Mouse (Mus musculus): Measurements from ENCODE around the gene Zmynd19. TPM values are rescaled to one million over a fixed set of nuclear protein-coding genes. Genes with fewer than 3 reads are reported as not detected.

The Zmynd19 gene
- polyA plus RNA-seq, 1 experiment from 2014 or later: 18.7 TPM

GRCm38 (mm10) chr2:24996471-24996870, 46.9 kb downstream of the Zmynd19 start:
- H3K36me3 ChIP-seq (ENCODE audit: control insufficient read depth, insufficient read depth, low read length): no peaks in the 10 kb centered on the region
- no peak overlapping the region for H3K4me2 ChIP-seq (ENCODE audit: low read length)
- H3K9me3 ChIP-seq (replicated peaks; ENCODE audit: control insufficient read depth, low read length, poor library complexity, severe bottlenecking): no peaks in the 10 kb centered on the region
- H3K4me3 ChIP-seq (ENCODE audit: low read depth, low read length): no peak overlapping the region
- no peaks in the 10 kb centered on the region for H3K27me3 ChIP-seq (ENCODE audit: control insufficient read depth, insufficient read depth, low read depth, low read length)
- H3K4me1 ChIP-seq (ENCODE audit: control insufficient read depth, insufficient read depth, low read length): no peaks in the 10 kb centered on the region
- 94% methylated on average over 2 of the region's 2 CpGs for WGBS
- no peak overlapping the region for H3K27ac ChIP-seq (ENCODE audit: low read length)
- no peak overlapping the region for H3K9ac ChIP-seq (ENCODE audit: low read depth, low read length)
- no peak for ATAC-seq

DNA sequence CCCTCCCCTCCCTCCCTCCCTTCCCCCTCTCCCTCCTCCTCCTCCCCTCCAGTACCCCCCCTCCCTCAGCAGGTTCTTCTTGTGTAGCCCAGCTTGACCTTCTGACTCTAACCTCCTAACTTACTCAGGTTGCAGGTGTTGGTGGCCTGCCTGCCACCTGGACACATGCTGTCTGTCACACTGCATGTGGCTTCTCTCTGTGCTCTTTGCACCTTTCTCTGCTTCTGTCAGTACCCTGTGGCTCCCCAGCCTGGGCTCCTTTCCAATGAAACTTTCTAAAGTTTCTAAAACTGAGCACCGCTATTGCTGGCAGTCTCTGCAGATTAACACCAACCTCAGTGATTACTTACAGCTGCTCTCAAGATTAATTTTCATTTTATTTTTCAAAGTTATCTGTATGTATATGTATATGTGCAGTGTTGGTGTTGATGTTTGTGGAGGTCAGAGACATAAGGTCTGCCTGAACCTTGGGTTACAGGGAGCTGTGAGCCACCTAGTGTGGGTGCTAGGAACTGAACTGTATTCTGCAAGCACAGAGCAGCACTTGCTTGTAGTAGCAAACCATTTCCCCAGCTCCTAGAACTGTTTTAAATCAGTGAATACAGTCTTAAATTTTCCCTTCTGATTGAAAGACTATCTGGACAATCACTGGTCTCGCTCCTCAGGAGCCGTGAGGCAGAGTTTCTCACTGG, 51.1 kb downstream of the Zmynd19 start:
- ATAC-seq: no peak
- Histone ChIP-seq H3K27ac (ENCODE audit: low read length) (no peak overlapping the region), H3K27me3 (ENCODE audit: control insufficient read depth, insufficient read depth, low read depth, low read length) (no peaks in the 10 kb centered on the region), H3K9ac (ENCODE audit: low read depth, low read length) (no peak overlapping the region), H3K4me3 (ENCODE audit: low read depth, low read length) (no peak overlapping the region), H3K36me3 (ENCODE audit: control insufficient read depth, insufficient read depth, low read length) (no peaks in the 10 kb centered on the region), H3K4me1 (ENCODE audit: control insufficient read depth, insufficient read depth, low read length) (no peaks in the 10 kb centered on the region), H3K4me2 (ENCODE audit: low read length) (no peak overlapping the region), H3K9me3 (replicated peaks; ENCODE audit: control insufficient read depth, low read length, poor library complexity, severe bottlenecking) (no peaks in the 10 kb centered on the region)
- WGBS: 69% methylated on average over 3 of the region's 3 CpGs

DNA sequence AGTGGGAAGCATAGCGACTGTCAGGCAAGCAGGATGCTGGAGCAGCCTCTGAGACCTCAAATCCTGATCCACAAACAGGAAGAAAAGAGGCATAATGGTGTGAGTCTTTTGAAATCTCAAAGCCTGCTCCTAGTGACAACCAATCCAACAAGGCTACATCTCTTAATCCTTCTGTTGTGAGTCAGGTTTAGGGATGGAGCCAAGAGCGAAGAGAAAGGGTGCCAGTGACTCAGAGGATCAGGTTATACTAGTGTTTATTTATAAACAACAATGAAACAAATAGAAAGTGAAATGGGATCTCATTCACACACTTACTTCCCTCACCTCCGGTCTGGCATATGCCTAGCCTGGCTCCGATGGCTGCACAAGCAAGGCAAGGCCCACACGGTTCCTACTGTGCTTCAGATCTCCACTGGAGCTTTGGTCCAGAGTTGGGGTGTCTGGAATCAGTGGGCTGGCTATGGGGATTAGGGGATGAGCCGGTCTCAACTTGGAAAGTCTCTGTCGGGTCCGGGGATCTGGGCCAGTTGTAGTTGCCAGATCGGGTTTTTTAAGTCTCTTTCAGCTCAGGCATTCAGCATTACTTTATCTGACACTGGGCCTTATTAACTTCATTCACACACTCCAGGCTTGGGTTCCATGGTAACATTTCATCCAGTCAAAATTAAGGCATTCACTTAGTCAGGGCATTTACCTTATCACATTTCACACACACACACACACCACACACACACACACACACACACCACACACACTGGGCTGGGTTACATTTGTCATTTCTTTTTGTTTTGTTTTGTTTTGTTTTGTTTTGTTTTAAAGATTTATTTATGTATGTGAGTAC, 54.6 kb downstream of the Zmynd19 start:
- Histone ChIP-seq H3K9ac (ENCODE audit: low read depth, low read length) (no peak overlapping the region), H3K27me3 (ENCODE audit: control insufficient read depth, insufficient read depth, low read depth, low read length) (no peaks in the 10 kb centered on the region), H3K27ac (ENCODE audit: low read length) (no peak overlapping the region), H3K4me2 (ENCODE audit: low read length) (no peak overlapping the region), H3K9me3 (replicated peaks; ENCODE audit: control insufficient read depth, low read length, poor library complexity, severe bottlenecking) (no peaks in the 10 kb centered on the region), H3K36me3 (ENCODE audit: control insufficient read depth, insufficient read depth, low read length) (no peaks in the 10 kb centered on the region), H3K4me3 (ENCODE audit: low read depth, low read length) (no peak overlapping the region), H3K4me1 (ENCODE audit: control insufficient read depth, insufficient read depth, low read length) (no peaks in the 10 kb centered on the region)
- 31% methylated on average over 9 of the region's 9 CpGs for WGBS
- ATAC-seq: peak; percentile 45; the same call in 1 of the 2 replicates

DNA sequence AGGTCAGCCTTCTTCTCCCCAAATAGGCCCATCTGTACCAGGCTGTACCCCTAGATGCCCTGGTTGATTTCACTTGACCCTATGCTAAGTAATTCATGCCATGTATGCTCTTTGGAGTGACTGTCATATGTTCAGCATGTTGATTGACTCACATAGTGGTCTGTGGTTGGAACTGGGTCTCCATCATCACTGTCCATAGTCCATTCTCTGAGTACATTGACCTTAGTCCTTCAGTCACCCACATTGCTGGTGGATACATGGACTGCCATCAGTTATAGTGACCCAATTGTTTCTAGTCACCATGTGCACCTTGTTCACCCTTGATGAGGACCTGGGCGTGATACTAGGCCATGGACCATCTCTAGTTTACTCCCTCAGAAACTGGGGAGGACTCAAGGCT, 57.2 kb downstream of the Zmynd19 start:
- H3K27me3 ChIP-seq (ENCODE audit: control insufficient read depth, insufficient read depth, low read depth, low read length): no peaks in the 10 kb centered on the region
- no peak for ATAC-seq
- no peaks in the 10 kb centered on the region for H3K9me3 ChIP-seq (replicated peaks; ENCODE audit: control insufficient read depth, low read length, poor library complexity, severe bottlenecking)
- 90% methylated on average over 1 of the region's 1 CpGs for WGBS
- no peak overlapping the region for H3K4me2 ChIP-seq (ENCODE audit: low read length)
- no peak overlapping the region for H3K9ac ChIP-seq (ENCODE audit: low read depth, low read length)
- H3K36me3 ChIP-seq (ENCODE audit: control insufficient read depth, insufficient read depth, low read length): no peaks in the 10 kb centered on the region
- no peaks in the 10 kb centered on the region for H3K4me1 ChIP-seq (ENCODE audit: control insufficient read depth, insufficient read depth, low read length)
- H3K27ac ChIP-seq (ENCODE audit: low read length): no peak overlapping the region
- no peak overlapping the region for H3K4me3 ChIP-seq (ENCODE audit: low read depth, low read length)

DNA sequence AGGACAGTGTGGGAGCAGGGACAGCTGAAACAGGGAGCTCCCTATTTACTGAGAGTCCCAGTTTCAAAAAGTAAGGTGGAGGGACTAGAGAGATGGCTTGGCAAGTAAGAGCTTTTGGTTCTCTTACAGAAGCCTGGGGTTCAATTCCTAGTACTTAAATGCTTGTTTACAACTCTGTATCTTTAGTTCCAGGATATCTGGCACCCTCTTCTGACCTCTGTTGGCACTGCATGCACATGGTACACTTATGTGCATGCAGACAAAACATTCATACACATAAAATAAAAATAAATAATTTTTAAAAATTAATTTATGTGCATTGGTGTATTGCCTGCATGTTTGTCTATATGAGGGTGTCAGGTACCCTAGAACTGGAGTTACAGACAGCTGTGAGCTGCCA, 58.7 kb downstream of the Zmynd19 start:
- H3K9me3 ChIP-seq (replicated peaks; ENCODE audit: control insufficient read depth, low read length, poor library complexity, severe bottlenecking): no peaks in the 10 kb centered on the region
- no peaks in the 10 kb centered on the region for H3K36me3 ChIP-seq (ENCODE audit: control insufficient read depth, insufficient read depth, low read length)
- H3K4me2 ChIP-seq (ENCODE audit: low read length): no peak overlapping the region
- H3K4me3 ChIP-seq (ENCODE audit: low read depth, low read length): no peak overlapping the region
- H3K4me1 ChIP-seq (ENCODE audit: control insufficient read depth, insufficient read depth, low read length): no peaks in the 10 kb centered on the region
- H3K9ac ChIP-seq (ENCODE audit: low read depth, low read length): no peak overlapping the region
- ATAC-seq: no peak
- no peak overlapping the region for H3K27ac ChIP-seq (ENCODE audit: low read length)
- no peaks in the 10 kb centered on the region for H3K27me3 ChIP-seq (ENCODE audit: control insufficient read depth, insufficient read depth, low read depth, low read length)

Small RNA genes lying within 50 kb of the gene (microRNA-seq; reads per million reads assigned to microRNA genes)
- gene Gm22875: not detected

Other genes with a start within 250 kb of the Zmynd19 start
- gene Cacna1b, start 186.6 kb upstream of the Zmynd19 start, polyA plus RNA-seq (2015; fragmentation: Nextera tagmentation; extraction: Ambion mirVana): 15.1 and 16.8 TPM in 2 replicates
- 90.7 and 104 TPM in 2 replicates for gene Ehmt1, start 30.2 kb upstream of the Zmynd19 start, polyA plus RNA-seq (2015; fragmentation: Nextera tagmentation; extraction: Ambion mirVana)
- gene Arrdc1, start 14.5 kb upstream of the Zmynd19 start, polyA plus RNA-seq (2015; fragmentation: Nextera tagmentation; extraction: Ambion mirVana): 40.6 and 43.7 TPM in 2 replicates
- 38.3 and 41.9 TPM in 2 replicates for gene Dph7, start 12.6 kb downstream of the Zmynd19 start, polyA plus RNA-seq (2015; fragmentation: Nextera tagmentation; extraction: Ambion mirVana)
- 147 and 154 TPM in 2 replicates for gene Mrpl41, start 25.3 kb downstream of the Zmynd19 start, polyA plus RNA-seq (2015; fragmentation: Nextera tagmentation; extraction: Ambion mirVana)
- 2.8 and 3.8 TPM in 2 replicates for gene Pnpla7, start 26.2 kb downstream of the Zmynd19 start, polyA plus RNA-seq (2015; fragmentation: Nextera tagmentation; extraction: Ambion mirVana)
- gene Nsmf, start 104.6 kb downstream of the Zmynd19 start, polyA plus RNA-seq (2015; fragmentation: Nextera tagmentation; extraction: Ambion mirVana): 176 and 188 TPM in 2 replicates
- gene Entpd8, start 130.5 kb downstream of the Zmynd19 start, polyA plus RNA-seq (2015; fragmentation: Nextera tagmentation; extraction: Ambion mirVana): not detected in 2 replicates
- gene Noxa1, start 145.4 kb downstream of the Zmynd19 start, polyA plus RNA-seq (2015; fragmentation: Nextera tagmentation; extraction: Ambion mirVana): not detected in 2 replicates
- gene Nrarp, start 231.0 kb downstream of the Zmynd19 start, polyA plus RNA-seq (2015; fragmentation: Nextera tagmentation; extraction: Ambion mirVana): 13.1 and 15.0 TPM in 2 replicates
- gene Tor4a, start 247.1 kb downstream of the Zmynd19 start, polyA plus RNA-seq (2015; fragmentation: Nextera tagmentation; extraction: Ambion mirVana): 1.2 and 1.4 TPM in 2 replicates

Measured in midbrain, embryonic 16.5 days (tissue).